Mouse (Mus musculus): ENCODE results near the gene Kcnmb1.

Kcnmb1 gene

DNA sequence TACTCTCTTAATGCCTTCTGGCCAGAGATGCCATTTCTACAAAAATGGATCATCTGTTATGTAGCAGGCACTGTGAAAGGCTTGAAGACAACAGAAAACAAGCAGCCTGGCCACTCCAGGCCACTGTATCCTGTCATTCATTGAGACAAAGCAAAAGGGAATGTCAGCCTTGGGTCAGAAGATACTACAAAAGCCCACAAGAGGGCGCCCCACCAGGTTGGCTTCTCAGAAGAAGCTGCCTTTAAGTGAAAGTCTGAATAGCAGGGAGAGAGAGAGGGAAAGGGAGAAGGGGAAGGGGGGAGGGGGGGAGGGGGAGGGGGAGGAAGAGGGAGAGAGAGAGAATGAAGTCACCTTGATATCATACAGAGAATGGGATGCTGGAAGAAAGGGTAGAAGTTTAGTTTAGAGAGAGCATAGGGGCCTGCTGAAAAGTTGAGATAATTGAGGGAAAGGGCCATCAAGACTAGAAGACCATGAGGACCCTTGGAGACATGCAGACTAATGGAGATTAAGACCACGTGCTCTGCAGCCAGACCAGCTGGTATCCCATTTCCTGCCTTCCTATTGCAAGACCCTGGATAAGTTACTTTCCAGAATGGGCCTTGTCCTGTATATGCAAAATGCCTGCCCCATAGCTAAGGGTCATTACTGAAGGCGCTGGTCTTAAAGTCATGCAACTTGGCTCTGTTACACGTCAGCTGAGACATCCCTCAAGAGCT is 18.6 kb upstream of the Kcnmb1 start:
- DNase-seq (ENCODE audit: low read depth, low spot score) = peak; percentile 42

DNA sequence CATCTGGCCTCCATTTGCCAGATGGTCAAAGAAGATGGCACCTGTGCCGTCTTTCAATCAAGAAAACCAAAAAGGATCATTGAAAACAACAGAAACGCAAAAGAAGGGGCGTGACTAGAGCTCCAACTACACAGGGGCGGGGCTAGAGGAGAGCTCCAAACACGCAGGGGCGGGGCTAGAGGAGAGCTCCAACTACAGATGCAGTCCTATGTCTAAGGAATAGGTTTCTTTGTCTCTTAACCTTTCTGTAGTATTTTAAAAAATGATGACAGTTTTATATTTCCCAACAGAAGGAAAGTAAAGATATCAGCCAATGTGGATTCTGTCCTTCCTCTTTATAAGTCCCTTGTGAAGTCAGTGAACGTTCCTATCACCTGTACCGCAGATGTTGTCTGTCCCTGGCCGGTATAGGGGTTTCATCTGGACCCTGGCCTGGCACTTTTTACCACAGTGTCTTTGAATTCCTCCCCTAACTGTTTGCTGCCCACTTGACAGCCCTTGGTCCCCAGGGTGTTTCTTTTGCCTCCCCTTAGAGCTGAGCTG is 18.0 kb upstream of the Kcnmb1 start:
- no peak for DNase-seq (ENCODE audit: low read depth, low spot score)

DNA sequence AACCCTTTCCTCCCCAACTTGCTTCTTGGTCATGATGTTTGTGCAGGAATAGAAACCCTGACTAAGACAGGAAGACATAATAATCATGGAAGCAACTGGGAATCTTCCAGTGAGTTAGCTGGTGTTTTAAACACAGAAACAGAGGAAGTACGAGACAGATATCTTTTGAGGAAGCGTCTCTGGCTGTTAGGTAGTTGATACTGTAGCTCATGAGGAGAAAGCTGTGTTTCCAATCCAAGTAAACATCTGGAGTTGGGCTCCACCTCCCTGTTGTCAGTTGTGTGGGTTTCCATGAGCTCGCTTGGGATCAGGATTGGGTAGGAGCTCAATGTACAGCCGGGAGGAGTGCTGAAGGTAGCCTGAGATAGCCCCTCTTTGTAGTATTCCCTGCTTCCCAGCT is 16.3 kb upstream of the Kcnmb1 start:
- no peak for DNase-seq (ENCODE audit: low read depth, low spot score)

DNA sequence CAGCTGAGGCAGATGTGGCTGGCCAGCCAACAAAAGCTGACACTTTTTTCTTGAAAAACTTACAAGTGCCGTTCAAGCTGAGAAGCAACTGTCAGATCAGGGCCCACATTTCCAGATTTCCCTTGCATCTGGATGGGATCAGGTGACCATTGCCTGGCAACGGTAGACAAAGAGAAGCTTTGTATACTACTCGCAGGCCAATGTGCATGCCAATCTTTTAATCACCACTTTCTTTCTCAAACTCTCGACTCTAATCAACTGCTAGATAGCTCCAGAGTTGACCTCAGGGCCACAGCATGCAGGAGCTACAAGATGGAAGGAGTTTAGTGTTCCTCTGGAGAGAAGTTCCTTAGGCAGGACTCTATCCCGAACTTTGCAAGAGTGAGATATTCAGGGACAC is 11.7 kb upstream of the Kcnmb1 start:
- no peak for DNase-seq (ENCODE audit: low read depth, low spot score)

DNA sequence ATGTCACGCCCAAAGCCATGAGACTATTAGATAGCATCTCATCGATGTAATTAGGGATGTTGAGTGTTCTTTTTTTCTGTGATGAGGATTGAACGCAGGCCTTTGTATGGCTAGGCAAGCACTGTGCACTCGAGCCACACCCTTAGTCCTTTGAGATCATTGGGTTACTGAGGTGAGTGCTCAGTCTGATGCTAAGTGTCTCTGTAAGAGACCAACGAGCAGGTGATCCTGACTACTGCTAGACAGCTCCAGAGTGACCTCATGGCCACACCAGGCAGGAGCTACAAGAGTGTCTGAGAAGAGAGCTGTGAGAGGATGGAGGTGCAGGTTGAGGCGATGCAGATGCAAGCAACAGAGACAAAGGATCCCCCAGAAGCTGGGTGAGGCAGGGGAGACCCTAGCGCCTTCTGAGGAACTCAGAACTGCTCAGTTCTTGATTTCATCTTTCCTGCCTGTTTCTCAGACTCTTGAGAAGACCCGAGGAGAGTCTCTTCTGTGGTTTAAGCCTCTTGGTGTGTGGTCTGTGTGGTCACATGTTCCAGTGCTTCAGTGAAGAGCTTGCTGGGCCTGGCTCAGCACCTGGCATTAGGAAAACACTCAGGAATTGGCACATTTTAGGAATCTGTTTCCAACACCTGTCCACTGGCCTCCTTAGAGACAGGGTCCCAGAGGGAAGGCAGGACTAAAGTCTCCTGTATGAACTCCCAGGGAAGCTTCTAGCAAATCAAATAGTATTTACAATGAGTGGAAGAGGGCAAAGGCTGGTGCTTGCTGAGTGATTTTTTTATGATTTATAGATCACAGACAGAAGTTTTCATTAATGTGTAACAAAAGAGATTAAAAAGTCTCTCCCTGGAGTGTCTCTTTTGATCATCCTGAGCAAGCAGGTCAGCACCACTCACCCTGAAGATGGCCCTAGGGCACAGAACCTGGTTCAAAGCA is 10.9 kb upstream of the Kcnmb1 start:
- no peak for DNase-seq (ENCODE audit: low read depth, low spot score)

DNA sequence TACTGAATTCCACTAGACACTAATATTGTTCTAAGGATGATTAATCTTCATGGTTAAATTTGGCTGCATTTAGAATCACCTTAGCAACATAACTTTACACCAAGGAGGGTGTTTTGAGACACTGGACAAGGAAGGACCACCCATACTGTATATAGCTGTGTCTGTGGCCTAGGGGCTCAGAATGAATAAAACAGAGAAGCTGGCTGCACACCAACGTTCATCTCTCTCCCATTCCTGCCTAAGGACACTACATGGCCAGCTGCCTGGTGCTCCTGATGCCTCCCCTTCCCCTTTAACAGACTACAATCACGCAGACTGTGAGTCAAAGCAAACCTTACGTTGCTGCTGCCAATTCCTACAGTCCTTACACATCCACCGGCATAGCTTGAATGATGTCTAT is 6.8 kb upstream of the Kcnmb1 start:
- DNase-seq (ENCODE audit: low read depth, low spot score) = no peak

DNA sequence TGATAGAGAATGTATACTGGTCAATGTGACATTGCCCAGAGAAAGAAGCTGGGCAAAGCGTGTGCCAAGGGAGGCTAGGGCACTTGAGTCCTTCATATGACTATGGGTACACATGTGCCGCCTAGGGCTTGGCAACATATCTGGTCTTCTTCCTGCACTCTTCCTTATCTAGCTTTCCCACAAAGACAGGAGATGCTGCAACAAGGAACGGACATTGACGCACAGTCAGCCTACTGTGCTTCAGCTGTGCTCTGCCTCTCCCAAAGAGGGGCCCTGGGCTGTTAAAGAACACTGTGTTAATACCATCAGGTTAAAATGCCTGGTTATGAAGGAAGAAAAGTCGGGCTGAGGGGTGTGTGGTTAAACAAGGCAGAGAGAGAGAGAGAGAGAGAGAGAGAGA is 6.2 kb upstream of the Kcnmb1 start:
- DNase-seq (ENCODE audit: low read depth, low spot score) = no peak

DNA sequence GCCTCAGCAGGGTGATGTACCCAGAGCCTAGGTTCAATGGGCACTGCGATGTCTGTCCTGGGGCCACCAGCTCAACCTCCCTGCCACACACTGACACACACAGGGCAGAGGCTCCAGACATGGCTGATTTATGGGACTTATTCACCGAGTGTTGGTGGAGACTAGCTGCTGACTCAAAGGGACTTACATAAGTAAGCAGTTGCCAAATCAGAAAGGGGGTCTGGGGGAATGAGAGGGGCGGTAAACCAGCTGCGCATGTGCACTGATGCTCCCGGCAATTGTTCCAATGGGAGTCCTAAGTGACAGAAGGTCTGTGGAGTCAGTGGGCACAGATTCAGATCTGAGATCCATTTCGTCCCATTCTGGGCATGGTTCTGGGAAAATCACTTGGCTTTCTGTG is 5.2 kb upstream of the Kcnmb1 start:
- no peak for DNase-seq (ENCODE audit: low read depth, low spot score)

DNA sequence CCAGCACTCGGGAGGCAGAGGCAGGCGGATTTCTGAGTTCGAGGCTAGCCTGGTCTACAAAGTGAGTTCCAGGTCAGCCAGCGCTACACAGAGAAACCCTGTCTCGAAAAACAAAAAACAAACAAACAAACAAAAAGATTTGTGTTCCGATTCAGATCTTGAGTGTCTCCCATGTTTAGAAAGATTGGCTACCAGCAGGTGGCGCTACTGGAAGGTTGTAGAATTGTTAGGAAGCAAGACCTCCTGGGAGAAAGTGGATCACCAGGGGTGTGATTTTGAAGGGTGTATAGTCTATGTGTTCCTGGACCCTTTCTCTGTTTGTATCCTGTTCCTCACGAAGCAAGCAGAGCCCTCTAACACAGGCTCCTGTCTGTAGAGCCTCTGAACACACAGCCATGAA is 4.1 kb upstream of the Kcnmb1 start:
- DNase-seq (ENCODE audit: low read depth, low spot score) = peak; percentile 48

DNA sequence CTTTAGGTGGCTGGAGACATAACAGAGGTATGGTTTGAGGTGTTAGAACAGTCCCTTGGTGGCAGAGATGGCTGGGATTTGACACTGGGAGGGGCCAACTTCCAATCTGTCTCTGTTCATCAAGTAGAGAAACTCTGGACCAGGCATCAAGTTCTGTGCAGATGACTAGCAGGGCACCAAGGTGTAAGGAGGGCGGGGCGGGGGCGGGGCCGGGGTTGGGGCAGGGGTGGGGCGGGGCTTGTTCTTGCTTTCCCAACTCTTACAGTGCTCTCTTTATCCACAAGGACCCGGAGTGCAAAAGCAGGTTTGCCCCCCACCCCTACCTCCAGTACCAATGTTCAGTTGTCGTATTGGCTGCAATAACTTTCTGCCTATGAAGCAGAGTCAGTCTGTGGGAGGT is 635 bp upstream of the Kcnmb1 start:
- DNase-seq (ENCODE audit: low read depth, low spot score) = no peak

DNA sequence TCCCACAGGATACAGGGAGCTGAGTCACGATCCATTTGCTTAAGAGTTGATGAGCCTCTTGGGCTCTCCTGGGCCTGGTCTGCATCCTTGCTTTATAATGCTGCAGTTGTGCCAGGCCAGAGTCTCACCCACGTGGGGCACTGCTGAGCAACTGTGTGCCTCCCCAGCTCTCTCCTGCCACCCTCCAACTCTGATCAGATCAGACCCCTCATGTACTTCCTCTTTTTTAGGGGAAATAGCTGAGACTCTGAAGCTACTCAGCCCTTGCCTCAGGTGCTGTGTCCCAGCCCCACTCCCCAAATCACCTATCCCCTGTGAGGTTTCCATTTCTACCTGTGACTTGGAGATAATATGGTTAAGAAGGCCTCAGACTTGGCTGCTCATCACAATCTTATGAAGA is 2.6 kb downstream of the Kcnmb1 start:
- peak; percentile 69 for DNase-seq (ENCODE audit: low read depth, low spot score)

DNA sequence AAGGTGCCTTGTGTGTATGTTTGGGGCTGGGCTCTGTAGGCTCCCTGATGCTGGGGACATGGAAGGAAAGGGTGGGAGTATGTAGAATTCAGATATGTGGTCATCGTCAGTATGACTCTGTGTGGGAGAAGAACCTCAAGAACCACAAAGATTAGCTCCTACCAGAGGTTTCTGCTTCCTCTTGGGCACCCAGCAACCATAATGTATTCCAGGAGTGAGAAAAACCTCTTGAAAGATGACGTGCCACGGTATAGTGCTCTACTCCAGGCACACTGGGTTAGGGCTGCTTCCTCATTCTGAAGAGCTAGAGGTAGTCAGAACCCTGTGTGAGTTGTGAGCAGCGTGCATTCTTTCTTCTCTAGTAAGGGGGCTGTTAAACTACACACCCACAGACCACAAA is 4.9 kb downstream of the Kcnmb1 start:
- DNase-seq (ENCODE audit: low read depth, low spot score) = peak; percentile 33

DNA sequence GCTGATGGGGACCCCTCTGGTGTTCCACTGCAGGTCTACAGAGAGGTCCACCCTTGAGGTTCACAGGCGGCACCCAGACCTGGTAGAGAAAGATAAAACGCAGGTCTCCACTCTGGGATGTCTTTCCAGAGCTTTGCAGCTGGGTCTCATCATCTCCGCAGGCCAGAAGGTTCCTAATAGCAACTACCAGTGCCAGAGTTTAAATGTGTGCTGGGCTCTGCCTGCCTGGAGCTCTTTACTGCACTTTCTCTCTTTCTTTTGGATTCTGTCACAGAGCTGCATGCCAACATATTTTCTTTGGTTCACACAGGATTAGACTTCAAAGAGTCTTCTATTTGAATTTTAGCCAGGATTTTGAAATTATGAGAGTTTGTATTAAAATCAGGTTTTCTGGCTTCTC is 6.4 kb downstream of the Kcnmb1 start:
- DNase-seq (ENCODE audit: low read depth, low spot score) = no peak

DNA sequence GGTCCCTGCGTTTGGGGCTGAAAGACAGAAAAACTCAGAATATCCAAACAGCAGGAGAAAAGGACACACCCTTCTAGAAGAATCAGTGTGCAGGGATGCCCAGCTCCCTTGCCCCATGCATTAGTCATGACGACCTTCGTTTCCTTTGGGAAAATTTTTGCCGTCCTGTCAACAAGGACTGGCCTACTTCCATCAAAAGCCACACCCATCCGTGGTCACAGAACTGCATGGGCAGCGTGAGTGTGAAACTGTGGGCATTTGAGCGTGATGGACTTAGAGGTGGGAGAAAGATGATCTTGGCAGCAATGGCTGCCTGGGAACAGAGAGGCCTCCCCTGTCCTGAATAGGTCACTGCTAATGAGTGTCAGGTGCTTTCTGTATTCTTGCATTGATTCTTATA is 9.3 kb downstream of the Kcnmb1 start:
- DNase-seq (ENCODE audit: low read depth, low spot score) = no peak

DNA sequence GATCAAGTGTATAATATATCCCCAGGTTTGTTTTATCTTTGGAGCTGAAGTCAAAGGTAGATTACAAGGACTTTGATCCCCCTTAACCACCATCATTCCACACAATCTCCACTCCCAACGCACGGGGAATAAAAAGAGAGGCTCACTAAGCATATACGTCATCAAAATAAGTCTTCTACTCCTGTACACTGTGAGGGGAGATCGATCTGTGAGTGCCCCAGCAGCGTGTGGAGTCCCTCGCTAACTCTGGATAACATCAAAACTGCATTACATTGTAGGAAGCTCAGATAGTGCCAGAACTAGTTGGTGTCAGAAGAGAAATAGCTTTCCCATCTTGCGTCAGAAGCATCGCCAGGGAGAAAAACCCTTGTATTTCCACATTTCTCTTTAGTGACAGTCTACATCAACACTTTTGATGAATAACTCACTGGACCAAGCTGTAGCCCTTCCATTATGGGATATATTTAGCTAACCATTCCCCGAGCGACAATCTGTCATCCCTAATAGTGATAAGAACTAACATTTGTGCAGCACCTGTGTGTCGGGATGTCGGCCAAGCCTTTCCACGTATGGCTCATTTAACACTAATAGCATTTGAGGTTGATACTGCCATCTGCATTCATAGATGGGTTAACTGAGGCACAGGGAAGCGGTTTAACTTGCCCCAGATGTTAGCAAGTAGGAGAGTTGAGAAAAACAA is 11.7 kb downstream of the Kcnmb1 start:
- no peak for DNase-seq (ENCODE audit: low read depth, low spot score)

DNA sequence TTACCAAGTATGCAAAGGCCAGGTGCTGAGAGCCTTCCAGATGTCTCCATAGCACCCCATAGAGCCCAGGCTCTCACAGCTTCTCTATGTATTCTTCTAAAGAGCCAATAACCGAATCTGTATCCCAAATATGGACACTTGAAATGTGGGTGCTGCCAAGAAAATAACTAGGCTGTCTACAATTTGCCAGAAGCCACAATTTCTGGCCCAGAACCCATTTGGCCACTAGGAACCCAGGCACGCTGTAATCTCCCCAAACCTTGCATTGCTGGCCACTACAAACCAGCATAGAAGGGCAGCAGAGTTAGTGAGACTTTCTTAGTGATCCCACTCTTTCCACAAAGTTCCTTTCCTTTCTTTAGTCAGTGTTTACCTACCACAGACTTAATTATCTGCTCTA is 12.3 kb downstream of the Kcnmb1 start:
- no peak for DNase-seq (ENCODE audit: low read depth, low spot score)

DNA sequence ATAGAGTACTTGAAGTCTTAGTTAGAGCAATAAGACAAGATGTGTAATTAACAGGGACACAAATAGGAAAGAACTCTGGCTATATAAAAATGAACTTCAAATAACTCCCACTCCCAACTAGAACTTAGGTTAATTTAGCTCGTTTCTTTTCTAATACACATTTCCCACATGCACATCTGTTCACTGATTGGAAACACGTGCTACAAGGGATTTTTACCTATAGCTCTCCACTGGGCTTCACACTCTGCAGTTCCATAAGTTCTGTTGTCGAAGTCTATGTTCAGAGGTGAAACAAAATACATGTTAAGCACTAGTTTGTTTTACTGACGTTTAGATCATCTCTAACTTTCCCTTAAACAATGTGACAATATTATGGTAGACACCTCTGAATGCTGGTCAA is 17.3 kb downstream of the Kcnmb1 start:
- no peak for DNase-seq (ENCODE audit: low read depth, low spot score)

DNA sequence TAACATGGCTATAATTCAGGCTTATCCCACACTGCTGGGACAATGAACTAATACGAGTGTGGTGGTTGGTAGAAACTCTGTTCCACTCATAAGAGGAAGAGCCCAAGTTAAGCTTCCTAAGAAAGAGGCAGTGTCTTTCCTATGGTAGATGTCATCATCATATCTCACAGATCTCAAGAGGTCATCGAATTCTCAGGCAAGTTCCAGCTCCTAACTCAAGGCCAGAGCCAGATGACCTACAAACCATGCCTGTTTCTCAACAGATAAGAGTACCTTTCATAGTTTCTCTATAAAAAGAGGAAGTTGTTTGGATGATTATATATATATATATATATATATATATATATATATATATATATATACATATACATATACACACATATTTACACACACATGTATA is 23.7 kb downstream of the Kcnmb1 start:
- DNase-seq (ENCODE audit: low read depth, low spot score) = no peak

DNA sequence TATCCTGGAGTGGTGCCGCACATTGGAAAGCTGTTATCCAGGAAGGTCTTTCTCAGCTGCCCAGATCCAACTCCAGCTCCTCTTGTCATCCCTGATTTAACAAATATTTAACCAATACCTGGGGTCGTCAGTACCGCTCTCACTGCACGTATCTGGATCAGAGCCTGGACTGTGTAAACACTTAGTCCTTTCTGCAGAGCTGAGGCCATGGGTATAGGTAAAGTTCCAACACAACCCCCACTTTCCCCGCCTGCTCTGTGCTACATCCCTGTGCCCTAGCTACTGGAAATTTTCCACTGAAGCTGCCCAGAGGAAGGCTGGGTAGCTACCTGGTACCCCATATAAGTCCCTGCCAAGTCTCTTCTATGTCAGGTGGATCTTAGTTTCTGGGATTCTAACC is 27.2 kb downstream of the Kcnmb1 start:
- no peak for DNase-seq (ENCODE audit: low read depth, low spot score)

DNA sequence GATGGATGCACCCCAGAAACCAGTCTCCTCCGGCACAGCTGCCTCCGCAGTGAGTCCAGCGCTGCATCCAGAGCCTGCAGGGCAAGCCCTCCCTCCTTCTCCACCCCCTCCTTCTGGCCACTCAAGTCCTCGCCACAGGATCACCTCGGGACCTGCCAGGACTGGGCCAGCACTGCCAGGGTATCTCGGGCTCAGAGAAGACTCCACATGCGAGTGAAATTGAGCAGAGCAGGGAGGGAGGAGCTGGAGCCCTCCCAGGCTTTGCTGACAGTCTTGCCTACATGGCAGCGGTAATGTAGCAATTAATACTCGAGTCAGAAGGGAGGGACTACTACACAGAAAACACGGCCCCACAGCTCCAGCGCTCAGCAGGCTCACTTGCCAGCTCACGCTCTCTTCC is 30.1 kb downstream of the Kcnmb1 start, which contains the start of gene Kcnip1:
Gene Kcnip1, minus strand, starts transcription at position 215 of the 400 bp plus-strand sequence.
- no peak for DNase-seq (ENCODE audit: low read depth, low spot score)

DNA sequence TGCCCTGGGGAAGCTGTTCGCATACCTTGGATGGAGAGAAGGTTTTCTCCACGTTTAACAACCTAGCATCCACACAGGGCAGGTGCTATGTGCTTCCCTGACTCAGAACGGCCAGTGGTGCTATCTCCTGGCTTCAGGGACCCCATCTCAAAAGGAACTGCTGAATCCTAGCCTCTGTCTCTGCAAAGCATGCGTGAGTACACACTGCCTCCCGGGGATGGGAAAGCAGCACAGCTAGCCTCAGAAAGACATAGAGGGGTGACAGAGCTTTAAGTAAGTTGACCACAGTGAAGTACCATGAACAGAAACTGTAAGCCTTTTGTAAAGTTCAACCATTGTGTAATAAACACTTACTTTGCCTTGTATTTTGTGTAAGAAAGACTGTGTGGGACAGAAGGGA is 30.7 kb downstream of the Kcnmb1 start:
- no peak for DNase-seq (ENCODE audit: low read depth, low spot score)

DNA sequence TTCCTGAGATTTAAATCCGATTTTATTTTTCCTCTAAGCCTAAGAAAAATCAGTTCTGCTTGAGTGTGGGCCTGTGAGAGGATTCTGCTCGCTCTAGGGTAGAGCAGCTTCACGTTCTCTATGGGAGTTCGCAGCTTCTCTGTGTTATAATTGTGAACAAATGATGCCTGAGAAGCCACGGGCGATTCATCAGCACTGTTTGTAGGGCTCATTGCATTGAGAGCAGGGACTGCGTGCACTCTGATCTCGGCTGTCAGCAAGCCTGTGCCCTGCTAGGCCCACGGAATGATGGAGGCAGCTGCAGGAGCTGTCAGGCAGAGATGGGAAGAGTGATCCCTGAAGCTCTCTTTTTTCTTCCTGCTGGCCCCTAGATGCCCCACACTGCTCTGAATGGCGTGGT is 35.4 kb downstream of the Kcnmb1 start:
- no peak for DNase-seq (ENCODE audit: low read depth, low spot score)

Data from A20 (cell line).